Mouse (Mus musculus) thymus, adult 2 months (tissue): ENCODE results near the gene Plekha5.

ENCODE experiments used
- CTCF ChIP-seq: fragments of 200-500 bp; IDR thresholded peaks from 2 replicates; pipeline ENCODE4 v1.5.1; 2012; ENCODE audit warnings: mild to moderate bottlenecking, control low read depth, low read length, moderate library complexity, borderline replicate concordance; ENCODE audit not compliant: control insufficient read depth, poor library complexity, insufficient read depth; ENCODE audit errors: extremely low read depth
- POLR2A ChIP-seq: fragments of 200-500 bp; IDR thresholded peaks from 2 replicates; pipeline ENCODE4 v1.6.1; 2012; ENCODE audit warnings: mild to moderate bottlenecking, low read length, control low read depth, moderate library complexity; ENCODE audit not compliant: control insufficient read depth, poor library complexity, insufficient read depth; ENCODE audit errors: extremely low read depth

GRCm38 (mm10) chr6:140603228-140603944 lies 179.5 kb downstream of the Plekha5 start:
- TF ChIP-seq POLR2A, result no peak
- TF ChIP-seq CTCF, result no peak
